Mouse (Mus musculus): ENCODE results near the gene Ap2a2. TPM values are rescaled to one million over a fixed set of nuclear protein-coding genes. Genes with fewer than 3 reads are reported as not detected.
A peak's percentile ranks its signal among the peaks of the same experiment; 100 is the strongest.

Ap2a2 gene
- polyA plus RNA-seq, 1 experiment from 2014 or later: 42.6 TPM

DNA sequence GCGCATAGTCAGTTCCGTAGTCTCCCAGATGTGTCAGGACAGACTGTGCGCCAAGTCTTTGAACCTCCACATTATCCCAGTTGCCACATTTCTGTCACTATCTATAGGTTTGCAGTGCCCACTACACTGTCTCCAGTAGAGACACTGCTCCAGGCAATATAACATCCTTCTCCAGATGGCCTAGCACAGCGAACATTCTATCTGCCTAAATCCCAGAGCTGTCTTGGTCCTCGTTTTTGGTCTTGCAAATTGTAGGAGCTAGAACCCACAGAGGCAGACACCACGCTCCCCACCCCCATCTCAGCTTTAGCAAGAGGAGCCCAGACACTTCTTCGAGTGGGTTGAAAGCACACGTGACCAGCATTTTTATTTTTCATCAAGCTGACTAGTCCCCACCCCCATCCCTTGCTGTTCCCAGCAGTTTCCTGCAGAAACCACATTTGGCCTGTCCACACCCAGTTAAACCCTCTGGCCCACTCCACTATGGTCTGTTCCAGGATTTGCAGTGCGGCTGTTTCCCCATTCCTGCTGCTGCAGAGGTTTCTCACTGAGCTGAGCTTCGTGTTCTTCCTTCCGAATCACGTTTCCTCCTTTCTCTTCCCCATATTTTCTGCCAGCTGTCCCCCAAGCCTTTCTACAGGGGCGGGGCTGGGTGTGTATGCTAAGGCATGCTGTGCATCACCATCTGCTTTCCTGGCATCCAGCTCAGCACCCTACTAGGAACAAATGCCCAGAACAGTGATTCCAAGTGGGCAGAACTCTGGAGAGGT lies 21.5 kb upstream of the Ap2a2 start:
- DNase-seq (ENCODE audit: low spot score) (peak; percentile 84), ATAC-seq (peak; percentile 59)
- peak overlapping the region; percentile 83 for H3K4me2 ChIP-seq (replicated peaks; ENCODE audit: low read depth, low read length)
- H3K9me3 ChIP-seq (ENCODE audit: low read length): no peaks in the 10 kb centered on the region
- peak overlapping the region; percentile 76 for H3K4me3 ChIP-seq (ENCODE audit: low read depth, low read length)
- H3K36me3 ChIP-seq (ENCODE audit: insufficient read depth, low read length): no peaks in the 10 kb centered on the region
- TF ChIP-seq EP300 (IDR thresholded peaks at IDR 0.05): peak; percentile 38; the same call in 1 of the 2 replicates
- TF ChIP-seq CTCF (IDR thresholded peaks at IDR 0.05): no peak
- peak overlapping the region; percentile 83 for H3K27ac ChIP-seq (ENCODE audit: low read length)
- H3K27me3 ChIP-seq (replicated peaks; ENCODE audit: insufficient read depth, low read length): no peaks in the 10 kb centered on the region
- WGBS: 39% methylated on average over 13 of the region's 13 CpGs
- H3K9ac ChIP-seq (replicated peaks; ENCODE audit: low read depth): no peak overlapping the region; the same call in 1 of the 2 replicates
- peaks cover 13% of the 10 kb centered on the region; the same call in 1 of the 2 replicates for H3K4me1 ChIP-seq (ENCODE audit: insufficient read depth, low read depth, low read length)

DNA sequence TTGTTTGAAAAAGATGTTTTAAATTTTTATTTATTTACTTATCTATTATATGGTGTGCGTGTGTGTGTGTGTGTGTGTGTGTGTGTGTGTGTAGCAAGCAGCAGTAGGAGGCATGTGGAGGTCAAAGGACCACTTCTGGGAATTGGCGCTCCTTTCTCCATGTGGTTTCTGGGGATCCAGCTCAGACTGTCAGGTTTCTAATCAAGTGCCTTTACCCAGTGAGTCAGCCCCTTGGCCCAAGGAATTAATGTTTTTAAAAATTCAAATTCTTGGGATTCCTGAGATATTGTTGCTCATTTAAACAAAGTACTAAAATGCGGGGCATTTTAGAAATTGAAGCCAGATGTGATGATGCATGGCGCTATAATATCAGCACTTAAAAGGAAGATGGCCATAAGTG lies 20.3 kb upstream of the Ap2a2 start:
- 74% methylated on average over 4 of the region's 4 CpGs for WGBS
- Histone ChIP-seq H3K27ac (ENCODE audit: low read length) (no peak overlapping the region), H3K4me2 (replicated peaks; ENCODE audit: low read depth, low read length) (no peak overlapping the region), H3K4me3 (ENCODE audit: low read depth, low read length) (no peak overlapping the region), H3K36me3 (ENCODE audit: insufficient read depth, low read length) (no peaks in the 10 kb centered on the region), H3K9me3 (ENCODE audit: low read length) (no peaks in the 10 kb centered on the region), H3K9ac (replicated peaks; ENCODE audit: low read depth) (no peak overlapping the region), H3K27me3 (replicated peaks; ENCODE audit: insufficient read depth, low read length) (no peaks in the 10 kb centered on the region), H3K4me1 (ENCODE audit: insufficient read depth, low read depth, low read length) (peaks cover 13% of the 10 kb centered on the region; the same call in 1 of the 2 replicates)
- TF ChIP-seq EP300 (IDR thresholded peaks at IDR 0.05) (no peak), CTCF (IDR thresholded peaks at IDR 0.05) (no peak)
- ATAC-seq (no peak), DNase-seq (ENCODE audit: low spot score) (no peak)

DNA sequence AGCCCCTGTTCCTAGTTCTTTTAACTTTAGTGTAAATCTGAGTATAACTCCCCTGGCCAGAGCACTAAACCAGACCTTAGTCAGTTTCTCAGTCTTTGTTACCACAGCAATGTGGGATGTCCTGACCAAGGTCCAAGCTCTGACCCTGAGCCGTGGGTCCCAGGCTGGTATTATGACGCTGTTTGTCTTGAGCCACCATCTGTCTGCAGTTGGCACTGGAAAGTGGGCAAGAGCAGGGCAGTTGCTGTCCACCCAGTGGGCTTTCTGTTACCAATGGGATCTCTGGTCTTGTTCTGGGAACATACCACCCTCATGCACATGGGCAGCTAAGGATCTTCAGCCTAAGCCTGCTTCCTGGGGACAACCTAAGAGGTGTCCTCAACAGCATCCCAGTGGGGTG lies 19.4 kb upstream of the Ap2a2 start:
- Histone ChIP-seq H3K4me3 (ENCODE audit: low read depth, low read length) (no peak overlapping the region), H3K9ac (replicated peaks; ENCODE audit: low read depth) (no peak overlapping the region), H3K4me2 (replicated peaks; ENCODE audit: low read depth, low read length) (no peak overlapping the region), H3K4me1 (ENCODE audit: insufficient read depth, low read depth, low read length) (peaks cover 13% of the 10 kb centered on the region; the same call in 1 of the 2 replicates), H3K27me3 (replicated peaks; ENCODE audit: insufficient read depth, low read length) (no peaks in the 10 kb centered on the region), H3K36me3 (ENCODE audit: insufficient read depth, low read length) (no peaks in the 10 kb centered on the region), H3K27ac (ENCODE audit: low read length) (no peak overlapping the region), H3K9me3 (ENCODE audit: low read length) (no peaks in the 10 kb centered on the region)
- TF ChIP-seq CTCF (IDR thresholded peaks at IDR 0.05): no peak
- no peak for TF ChIP-seq EP300 (IDR thresholded peaks at IDR 0.05)
- ATAC-seq (no peak), DNase-seq (ENCODE audit: low spot score) (no peak)
- WGBS: 87% methylated on average over 2 of the region's 2 CpGs

DNA sequence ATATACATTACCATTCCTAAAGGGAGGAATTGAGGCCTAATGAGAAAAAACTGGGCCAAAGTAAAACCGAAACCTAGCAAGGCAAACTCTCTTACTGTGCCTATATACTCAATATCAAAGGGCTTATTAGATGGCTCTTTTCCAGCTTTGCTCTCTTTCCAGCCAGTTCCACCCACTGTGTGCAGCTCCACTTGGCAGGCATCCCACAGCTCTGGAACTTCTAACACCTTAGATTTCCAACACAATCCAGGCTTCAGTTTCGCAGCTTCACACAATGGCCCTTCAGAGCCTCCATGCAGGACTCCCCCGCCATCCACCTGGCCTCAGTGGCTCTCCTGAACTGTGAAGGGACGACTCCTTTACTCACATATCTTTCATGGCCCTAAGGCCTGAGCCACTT lies 17.3 kb upstream of the Ap2a2 start:
- Histone ChIP-seq H3K27me3 (replicated peaks; ENCODE audit: insufficient read depth, low read length) (no peaks in the 10 kb centered on the region), H3K9ac (replicated peaks; ENCODE audit: low read depth) (no peak overlapping the region), H3K4me1 (ENCODE audit: insufficient read depth, low read depth, low read length) (peaks cover 9% of the 10 kb centered on the region; the same call in 1 of the 2 replicates), H3K27ac (ENCODE audit: low read length) (no peak overlapping the region), H3K36me3 (ENCODE audit: insufficient read depth, low read length) (no peaks in the 10 kb centered on the region), H3K4me3 (ENCODE audit: low read depth, low read length) (no peak overlapping the region), H3K9me3 (ENCODE audit: low read length) (no peaks in the 10 kb centered on the region), H3K4me2 (replicated peaks; ENCODE audit: low read depth, low read length) (no peak overlapping the region)
- ATAC-seq (no peak), DNase-seq (ENCODE audit: low spot score) (peak; percentile 50)
- WGBS: 36% methylated on average over 4 of the region's 4 CpGs
- TF ChIP-seq CTCF (IDR thresholded peaks at IDR 0.05) (no peak), EP300 (IDR thresholded peaks at IDR 0.05) (no peak)

DNA sequence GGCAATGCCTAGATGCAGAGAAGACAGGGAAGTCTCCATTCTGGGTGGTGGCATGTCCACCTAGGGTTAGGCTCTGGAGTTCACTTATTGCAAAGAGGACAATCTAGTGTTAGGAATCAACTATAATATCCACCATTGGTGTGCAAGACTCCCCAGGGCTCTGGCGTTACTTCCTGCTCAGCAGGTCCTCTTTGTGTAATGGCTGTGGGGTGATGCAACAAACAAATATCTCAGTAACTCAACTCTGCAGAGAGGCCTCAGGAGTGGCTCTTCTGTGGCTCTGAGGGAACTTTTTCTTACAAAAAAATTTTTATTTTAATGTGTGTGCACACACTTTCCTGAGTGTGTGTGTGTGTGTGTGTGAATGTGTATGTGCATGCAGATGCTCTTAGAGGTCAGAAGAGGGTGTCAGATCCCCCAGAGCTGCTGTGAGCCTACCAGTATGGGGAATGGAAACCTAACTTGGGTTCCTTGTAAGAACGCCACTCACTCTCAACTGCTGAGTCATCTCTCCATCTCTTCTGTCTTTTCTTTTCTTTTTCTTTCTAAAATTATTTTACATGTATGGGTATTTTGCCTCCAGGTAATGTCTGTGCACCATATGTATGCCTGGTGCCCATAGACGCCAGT lies 12.4 kb upstream of the Ap2a2 start:
- H3K27ac ChIP-seq (ENCODE audit: low read length): peak overlapping the region; percentile 28; the same call in 1 of the 2 replicates
- DNase-seq (ENCODE audit: low spot score) (peak; percentile 66), ATAC-seq (peak; percentile 47; the same call in 1 of the 2 replicates)
- H3K36me3 ChIP-seq (ENCODE audit: insufficient read depth, low read length): no peaks in the 10 kb centered on the region
- no peaks in the 10 kb centered on the region for H3K9me3 ChIP-seq (ENCODE audit: low read length)
- 79% methylated on average over 3 of the region's 3 CpGs for WGBS
- peaks cover 4% of the 10 kb centered on the region; the same call in 1 of the 2 replicates for H3K4me1 ChIP-seq (ENCODE audit: insufficient read depth, low read depth, low read length)
- H3K4me3 ChIP-seq (ENCODE audit: low read depth, low read length): no peak overlapping the region
- no peak overlapping the region for H3K9ac ChIP-seq (replicated peaks; ENCODE audit: low read depth)
- TF ChIP-seq EP300 (IDR thresholded peaks at IDR 0.05): no peak
- TF ChIP-seq CTCF (IDR thresholded peaks at IDR 0.05): no peak
- no peak overlapping the region for H3K4me2 ChIP-seq (replicated peaks; ENCODE audit: low read depth, low read length)
- H3K27me3 ChIP-seq (replicated peaks; ENCODE audit: insufficient read depth, low read length): no peaks in the 10 kb centered on the region

DNA sequence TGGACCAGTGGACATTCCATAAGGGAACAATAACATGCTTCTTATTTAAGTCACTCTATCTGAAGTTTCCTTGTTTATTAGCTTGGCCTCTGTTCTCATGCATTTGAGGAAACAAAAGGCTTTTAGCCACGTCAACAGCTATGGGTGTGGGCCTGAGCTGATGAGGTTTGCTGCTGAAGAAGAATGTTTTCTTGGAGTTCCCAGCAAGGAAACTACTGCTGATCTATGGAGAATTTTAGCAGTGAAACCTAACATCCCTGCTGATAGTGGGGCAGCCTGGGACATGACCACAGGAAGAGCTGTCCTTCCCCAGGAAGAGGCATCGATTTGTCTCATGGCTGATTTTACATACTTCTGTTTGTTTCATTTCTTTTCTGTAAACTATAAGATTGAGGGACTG lies 11.5 kb upstream of the Ap2a2 start:
- Histone ChIP-seq H3K4me1 (ENCODE audit: insufficient read depth, low read depth, low read length) (peaks cover 4% of the 10 kb centered on the region; the same call in 1 of the 2 replicates), H3K9me3 (ENCODE audit: low read length) (no peaks in the 10 kb centered on the region), H3K36me3 (ENCODE audit: insufficient read depth, low read length) (no peaks in the 10 kb centered on the region), H3K27me3 (replicated peaks; ENCODE audit: insufficient read depth, low read length) (no peaks in the 10 kb centered on the region), H3K9ac (replicated peaks; ENCODE audit: low read depth) (no peak overlapping the region), H3K4me2 (replicated peaks; ENCODE audit: low read depth, low read length) (no peak overlapping the region), H3K27ac (ENCODE audit: low read length) (peak overlapping the region; percentile 33), H3K4me3 (ENCODE audit: low read depth, low read length) (no peak overlapping the region)
- TF ChIP-seq CTCF (IDR thresholded peaks at IDR 0.05) (no peak), EP300 (IDR thresholded peaks at IDR 0.05) (peak; percentile 57)
- 46% methylated on average over 2 of the region's 2 CpGs for WGBS
- DNase-seq (ENCODE audit: low spot score) (peak; percentile 34), ATAC-seq (peak; percentile 67)
